Mouse (Mus musculus) heart, postnatal 0 days (tissue): ENCODE results near the gene Atp6v0c.

Experiments used
- CTCF ChIP-seq: IDR thresholded peaks from 2 replicates; pipeline ENCODE4 v1.5.1; 2016; ENCODE audit warnings: antibody characterized with exemption, control low read depth, low read depth
- EP300 ChIP-seq: IDR thresholded peaks from 2 replicates; pipeline ENCODE4 v1.6.1; 2016; ENCODE audit warnings: antibody characterized with exemption, low read depth

DNA sequence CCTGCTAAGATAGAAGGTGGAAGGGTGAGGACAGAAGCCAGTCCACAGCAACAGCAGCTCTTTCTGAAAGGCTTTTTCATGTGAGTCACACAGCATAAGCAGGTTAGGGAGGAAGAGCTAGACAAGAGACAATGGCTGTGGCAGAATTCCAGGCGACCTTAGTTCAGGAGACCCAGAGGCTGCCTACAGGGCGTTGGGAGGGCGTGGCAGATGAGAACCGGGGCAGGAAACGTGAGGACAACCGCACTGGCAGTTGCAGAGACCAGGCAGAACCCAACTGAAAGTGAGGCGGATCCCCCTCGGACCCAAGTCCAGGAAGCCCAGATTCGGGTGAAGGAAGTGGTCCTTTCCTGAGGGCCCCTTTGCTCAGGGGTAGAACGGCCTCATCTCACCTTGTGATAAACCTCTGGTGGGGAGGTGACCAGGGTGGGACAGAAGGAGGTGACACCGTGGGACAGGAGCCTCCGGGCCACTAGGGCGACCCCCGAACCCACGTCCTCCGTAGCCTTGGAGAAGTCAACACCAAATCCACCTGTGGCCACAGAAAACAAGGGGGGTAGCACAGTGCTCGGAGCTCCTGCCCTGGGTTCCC lies 6.8 kb downstream of the Atp6v0c start:
- TF ChIP-seq CTCF (no peak), EP300 (no peak)
